In genomic region chr7:127019306-127019960, GRCm38 (mm10) we compare ENCODE assay signal across 9 mouse cellular contexts. TPM values are rescaled to one million over a fixed set of nuclear protein-coding genes. Genes with fewer than 3 reads are reported as not detected.
DNase-seq lines count a peak whose midpoint lies in the region; ATAC-seq and TF ChIP-seq lines count a peak whose summit lies in the region.
"Had no signal": no experiment of that assay in that cellular context is flagged by ENCODE, and none has a peak within 500 bp of the region (broad histone marks: within the 10 kb centered on the region; RNA-seq: fewer than 3 reads in every experiment).

No protein-coding gene starts in this region.

- TF ChIP-seq CTCF in liver, postnatal 0 days (IDR thresholded peaks at IDR 0.05; ENCODE audit: low read depth), result no peak

- H3K27ac ChIP-seq in liver, embryonic 11.5 days (ENCODE audit: low read depth, low read length), result no peak overlapping the region; the same call in 1 of the 2 replicates
- no peak overlapping the region for H3K27ac ChIP-seq in liver, postnatal 0 days (ENCODE audit: low read depth)
- H3K27ac ChIP-seq in forebrain, embryonic 12.5 days, result peak overlapping the region; percentile 100
- H3K27ac ChIP-seq in intestine, embryonic 16.5 days (ENCODE audit: low read length), result no peak overlapping the region; the same call in 1 of the 2 replicates
- peak overlapping the region; percentile 86; the same call in 1 of the 2 replicates for H3K27ac ChIP-seq in stomach, embryonic 14.5 days (ENCODE audit: low read length)
- H3K27ac ChIP-seq: liver, embryonic 14.5 days had no signal

- 0 out of 2 replicates have a peak overlapping the region, but pooled peaks have one; percentile 10 for H3K4me3 ChIP-seq in liver, embryonic 11.5 days (ENCODE audit: low read depth, low read length)
- H3K4me3 ChIP-seq in liver, postnatal 0 days (ENCODE audit: low read depth, low read length), result no peak overlapping the region
- H3K4me3 ChIP-seq in forebrain, embryonic 12.5 days (replicated peaks), result peak overlapping the region; percentile 48
- no peak overlapping the region for H3K4me3 ChIP-seq in intestine, embryonic 16.5 days (ENCODE audit: low read length)
- H3K4me3 ChIP-seq in stomach, embryonic 14.5 days (ENCODE audit: low read depth, low read length), result peak overlapping the region; percentile 51

- TF ChIP-seq EP300 in liver, postnatal 0 days (IDR thresholded peaks at IDR 0.05; ENCODE audit: low read depth), result no peak

- no peaks in the 10 kb centered on the region for H3K9me3 ChIP-seq in liver, embryonic 11.5 days (ENCODE audit: control insufficient read depth, low read length)
- no peaks in the 10 kb centered on the region for H3K9me3 ChIP-seq in liver, postnatal 0 days (ENCODE audit: low read length)
- no peaks in the 10 kb centered on the region for H3K9me3 ChIP-seq in forebrain, embryonic 12.5 days
- no peaks in the 10 kb centered on the region for H3K9me3 ChIP-seq in intestine, embryonic 16.5 days (ENCODE audit: control insufficient read depth, low read length)
- H3K9me3 ChIP-seq in stomach, embryonic 14.5 days (ENCODE audit: control insufficient read depth, low read depth, low read length), result no peaks in the 10 kb centered on the region

- 78% methylated on average over 14 of the region's 14 CpGs for WGBS in liver, embryonic 11.5 days
- 66% methylated on average over 14 of the region's 14 CpGs for WGBS in liver, postnatal 0 days (ENCODE audit: insufficient replicate concordance)
- WGBS in forebrain, embryonic 12.5 days, result 83% methylated on average over 13 of the region's 14 CpGs
- 80% methylated on average over 14 of the region's 14 CpGs for WGBS in intestine, embryonic 16.5 days
- WGBS in stomach, embryonic 14.5 days, result 77% methylated on average over 14 of the region's 14 CpGs

- H3K4me1 ChIP-seq in liver, embryonic 11.5 days (replicated peaks; ENCODE audit: control insufficient read depth, insufficient read depth, low read length), result peaks cover 70% of the 10 kb centered on the region
- H3K4me1 ChIP-seq in liver, postnatal 0 days (ENCODE audit: insufficient read depth), result peaks cover 61% of the 10 kb centered on the region
- H3K4me1 ChIP-seq in forebrain, embryonic 12.5 days, result peaks cover 87% of the 10 kb centered on the region
- peaks cover 80% of the 10 kb centered on the region for H3K4me1 ChIP-seq in intestine, embryonic 16.5 days (ENCODE audit: control insufficient read depth, insufficient read depth, low read length)
- peaks cover 74% of the 10 kb centered on the region for H3K4me1 ChIP-seq in stomach, embryonic 14.5 days (ENCODE audit: control insufficient read depth, insufficient read depth, low read length)

- ATAC-seq in liver, embryonic 11.5 days (replicated peaks; ENCODE audit: low FRiP score), result no peak
- no peak for ATAC-seq in liver, postnatal 0 days
- ATAC-seq in forebrain, embryonic 12.5 days (ENCODE audit: low FRiP score), result no peak
- no peak for ATAC-seq in intestine, embryonic 16.5 days
- no peak for ATAC-seq in stomach, embryonic 14.5 days (ENCODE audit: insufficient number of reproducible peaks, insufficient read depth, low FRiP score, low read depth)
- no peak for ATAC-seq in megakaryocyte progenitor cell, adult 5-6 weeks (replicated peaks; ENCODE audit: poor library complexity)

- peaks cover 29% of the 10 kb centered on the region for H3K36me3 ChIP-seq in liver, embryonic 11.5 days (ENCODE audit: control insufficient read depth, insufficient read depth, low read length)
- peaks cover 27% of the 10 kb centered on the region for H3K36me3 ChIP-seq in liver, postnatal 0 days (replicated peaks; ENCODE audit: insufficient read depth, low read length)
- peaks cover 43% of the 10 kb centered on the region for H3K36me3 ChIP-seq in forebrain, embryonic 12.5 days (replicated peaks)
- H3K36me3 ChIP-seq in intestine, embryonic 16.5 days (ENCODE audit: control insufficient read depth, insufficient read depth, low read length), result peaks cover 13% of the 10 kb centered on the region
- peaks cover 36% of the 10 kb centered on the region for H3K36me3 ChIP-seq in stomach, embryonic 14.5 days (ENCODE audit: control insufficient read depth, insufficient read depth, low read length)

- peak overlapping the region; percentile 99 for H3K4me2 ChIP-seq in liver, embryonic 11.5 days
- no peak overlapping the region for H3K4me2 ChIP-seq in liver, postnatal 0 days (ENCODE audit: low read depth, low read length)
- peak overlapping the region; percentile 90 for H3K4me2 ChIP-seq in forebrain, embryonic 12.5 days
- H3K4me2 ChIP-seq in intestine, embryonic 16.5 days (ENCODE audit: low read depth, low read length), result peak overlapping the region; percentile 83
- peak overlapping the region; percentile 87 for H3K4me2 ChIP-seq in stomach, embryonic 14.5 days (replicated peaks; ENCODE audit: low read depth, low read length)

- peak overlapping the region; percentile 37 for H3K9ac ChIP-seq in liver, embryonic 11.5 days (ENCODE audit: low read depth, low read length)
- H3K9ac ChIP-seq in liver, postnatal 0 days (replicated peaks), result no peak overlapping the region; the same call in 1 of the 2 replicates
- H3K9ac ChIP-seq in forebrain, embryonic 12.5 days, result peak overlapping the region; percentile 72
- H3K9ac ChIP-seq in intestine, embryonic 16.5 days (ENCODE audit: low read depth, low read length), result peak overlapping the region; percentile 71
- no peak overlapping the region for H3K9ac ChIP-seq in stomach, embryonic 14.5 days (replicated peaks; ENCODE audit: low read depth, low read length)
- H3K9ac ChIP-seq: liver, embryonic 14.5 days had no signal

- no peaks in the 10 kb centered on the region for H3K27me3 ChIP-seq in liver, embryonic 11.5 days (replicated peaks; ENCODE audit: control insufficient read depth, insufficient read depth, low read length)
- H3K27me3 ChIP-seq in liver, postnatal 0 days (ENCODE audit: insufficient read depth, low read length), result no peaks in the 10 kb centered on the region
- no peaks in the 10 kb centered on the region for H3K27me3 ChIP-seq in forebrain, embryonic 12.5 days
- H3K27me3 ChIP-seq in intestine, embryonic 16.5 days (replicated peaks; ENCODE audit: control insufficient read depth, insufficient read depth, low read length), result no peaks in the 10 kb centered on the region
- no peaks in the 10 kb centered on the region for H3K27me3 ChIP-seq in stomach, embryonic 14.5 days (ENCODE audit: control insufficient read depth, insufficient read depth, low read length)

- no peak for DNase-seq in liver, embryonic 11.5 days (ENCODE audit: low spot score)
- DNase-seq in liver, postnatal 0 days, result no peak
- DNase-seq in right cerebral cortex, postnatal 4 days, result no peak
- DNase-seq: retina, postnatal 1 day had no signal

RNA-seq across cellular contexts. Expression of gene Gm42742, which starts 1.5 kb away (rescaled TPM):
- 19.8 and 52.9 TPM in 2 replicates for polyA plus RNA-seq in liver, embryonic 11.5 days (2014; fragmentation: Nextera tagmentation; extraction: Ambion mirVana)
- 4.5 and 7.8 TPM in 2 replicates for polyA plus RNA-seq in liver, postnatal 0 days (2015; fragmentation: Nextera tagmentation; extraction: Ambion mirVana)
- 53.3 and 75.4 TPM in 2 replicates for polyA plus RNA-seq in forebrain, embryonic 12.5 days (2016; fragmentation: Nextera tagmentation; extraction: Ambion mirVana)
- polyA plus RNA-seq in intestine, embryonic 16.5 days (2015; fragmentation: Nextera tagmentation; extraction: Ambion mirVana), result 21.9 and 23.5 TPM in 2 replicates
- 32.8 and 68.9 TPM in 2 replicates for polyA plus RNA-seq in stomach, embryonic 14.5 days (2014; fragmentation: Nextera tagmentation; extraction: Ambion mirVana)
- total RNA-seq in megakaryocyte progenitor cell, adult 5-6 weeks (2015), result 0.69 TPM in 1 of 2 replicates, not detected in the other
- total RNA-seq in megakaryocyte progenitor cell, adult 5-6 weeks (2017), result 0.21 and 3.7 TPM in 2 replicates

RNA-seq across cellular contexts. Expression of gene Prrt2, which starts 1.6 kb away (rescaled TPM):
- 4.5 and 5.4 TPM in 2 replicates for polyA plus RNA-seq in liver, embryonic 11.5 days (2014; fragmentation: Nextera tagmentation; extraction: Ambion mirVana)
- 0.18 TPM in 1 of 2 replicates, not detected in the other for polyA plus RNA-seq in liver, postnatal 0 days (2015; fragmentation: Nextera tagmentation; extraction: Ambion mirVana)
- 5.0 and 6.5 TPM in 2 replicates for polyA plus RNA-seq in forebrain, embryonic 12.5 days (2016; fragmentation: Nextera tagmentation; extraction: Ambion mirVana)
- polyA plus RNA-seq in intestine, embryonic 16.5 days (2015; fragmentation: Nextera tagmentation; extraction: Ambion mirVana), result 2.9 and 3.8 TPM in 2 replicates
- polyA plus RNA-seq in stomach, embryonic 14.5 days (2014; fragmentation: Nextera tagmentation; extraction: Ambion mirVana), result 15.5 and 16.0 TPM in 2 replicates
- 0.74 and 1.1 TPM in 2 replicates for total RNA-seq in megakaryocyte progenitor cell, adult 5-6 weeks (2015)
- 0.44 TPM in 1 of 2 replicates, not detected in the other for total RNA-seq in megakaryocyte progenitor cell, adult 5-6 weeks (2017)

RNA-seq across cellular contexts. Expression of gene Pagr1a, which starts 2.3 kb away (rescaled TPM):
- polyA plus RNA-seq in liver, embryonic 11.5 days (2014; fragmentation: Nextera tagmentation; extraction: Ambion mirVana), result 45.6 and 75.0 TPM in 2 replicates
- polyA plus RNA-seq in liver, postnatal 0 days (2015; fragmentation: Nextera tagmentation; extraction: Ambion mirVana), result 12.2 and 13.8 TPM in 2 replicates
- 51.4 and 66.8 TPM in 2 replicates for polyA plus RNA-seq in forebrain, embryonic 12.5 days (2016; fragmentation: Nextera tagmentation; extraction: Ambion mirVana)
- polyA plus RNA-seq in intestine, embryonic 16.5 days (2015; fragmentation: Nextera tagmentation; extraction: Ambion mirVana), result 69.8 and 82.7 TPM in 2 replicates
- 13.9 and 55.8 TPM in 2 replicates for polyA plus RNA-seq in stomach, embryonic 14.5 days (2014; fragmentation: Nextera tagmentation; extraction: Ambion mirVana)
- total RNA-seq in megakaryocyte progenitor cell, adult 5-6 weeks (2015), result 44.2 and 55.4 TPM in 2 replicates
- 39.8 and 48.1 TPM in 2 replicates for total RNA-seq in megakaryocyte progenitor cell, adult 5-6 weeks (2017)

RNA-seq across cellular contexts. Expression of gene Pagr1b, which starts 3.1 kb away (rescaled TPM):
- polyA plus RNA-seq in liver, embryonic 11.5 days (2014; fragmentation: Nextera tagmentation; extraction: Ambion mirVana), result 0.41 TPM in 1 of 2 replicates, not detected in the other
- 0.26 TPM in 1 of 2 replicates, not detected in the other for polyA plus RNA-seq in liver, postnatal 0 days (2015; fragmentation: Nextera tagmentation; extraction: Ambion mirVana)
- polyA plus RNA-seq in forebrain, embryonic 12.5 days (2016; fragmentation: Nextera tagmentation; extraction: Ambion mirVana), result 0.38 and 0.56 TPM in 2 replicates
- 0.78 and 2.5 TPM in 2 replicates for polyA plus RNA-seq in intestine, embryonic 16.5 days (2015; fragmentation: Nextera tagmentation; extraction: Ambion mirVana)
- not detected in 2 replicates for polyA plus RNA-seq in stomach, embryonic 14.5 days (2014; fragmentation: Nextera tagmentation; extraction: Ambion mirVana)
- total RNA-seq in megakaryocyte progenitor cell, adult 5-6 weeks (2015), result not detected in 2 replicates
- not detected in 2 replicates for total RNA-seq in megakaryocyte progenitor cell, adult 5-6 weeks (2017)

RNA-seq across cellular contexts. Expression of gene Mvp, which starts 5.0 kb away (rescaled TPM):
- 8.3 and 9.4 TPM in 2 replicates for polyA plus RNA-seq in liver, embryonic 11.5 days (2014; fragmentation: Nextera tagmentation; extraction: Ambion mirVana)
- 10.5 and 10.9 TPM in 2 replicates for polyA plus RNA-seq in liver, postnatal 0 days (2015; fragmentation: Nextera tagmentation; extraction: Ambion mirVana)
- polyA plus RNA-seq in forebrain, embryonic 12.5 days (2016; fragmentation: Nextera tagmentation; extraction: Ambion mirVana), result 4.2 and 4.6 TPM in 2 replicates
- polyA plus RNA-seq in intestine, embryonic 16.5 days (2015; fragmentation: Nextera tagmentation; extraction: Ambion mirVana), result 73.7 and 84.9 TPM in 2 replicates
- 11.4 and 12.4 TPM in 2 replicates for polyA plus RNA-seq in stomach, embryonic 14.5 days (2014; fragmentation: Nextera tagmentation; extraction: Ambion mirVana)
- 2.2 and 5.1 TPM in 2 replicates for total RNA-seq in megakaryocyte progenitor cell, adult 5-6 weeks (2015)
- total RNA-seq in megakaryocyte progenitor cell, adult 5-6 weeks (2017), result 17.4 and 19.2 TPM in 2 replicates

Comparison
In these comparisons a context has a peak if more than half of its experiments do, and no peak if none do; other contexts are left out.
1. H3K4me3 ChIP-seq: peak in liver, embryonic 11.5 days (single experiment), forebrain, embryonic 12.5 days (single experiment) and stomach, embryonic 14.5 days (single experiment); none in liver, postnatal 0 days (single experiment) and intestine, embryonic 16.5 days (single experiment).
2. H3K9ac ChIP-seq: peak in liver, embryonic 11.5 days (single experiment), forebrain, embryonic 12.5 days (single experiment) and intestine, embryonic 16.5 days (single experiment); none in liver, postnatal 0 days (single experiment) and stomach, embryonic 14.5 days (single experiment).
3. H3K27ac ChIP-seq: peak in forebrain, embryonic 12.5 days (single experiment) and stomach, embryonic 14.5 days (single experiment); none in liver, embryonic 11.5 days (single experiment), liver, postnatal 0 days (single experiment) and intestine, embryonic 16.5 days (single experiment).